Mouse (Mus musculus): ENCODE measurements around the gene Rpl9-ps6. TPM values are rescaled to one million over a fixed set of nuclear protein-coding genes. Genes with fewer than 3 reads are reported as not detected.
A peak's percentile ranks its signal among the peaks of the same experiment; 100 is the strongest.

Rpl9-ps6 gene
- total RNA-seq (2014; fragmentation: Nextera tagmentation) (146 and 204 TPM in 2 replicates), total RNA-seq (2017) (105 and 159 TPM in 2 replicates)

GRCm38 (mm10) chr19:32466478-32466877 is at the start of gene Rpl9-ps6:
Gene Rpl9-ps6, minus strand, starts transcription at chr19:32466578.
- ATAC-seq (replicated peaks; ENCODE audit: poor library complexity, severe bottlenecking) = no peak

DNA sequence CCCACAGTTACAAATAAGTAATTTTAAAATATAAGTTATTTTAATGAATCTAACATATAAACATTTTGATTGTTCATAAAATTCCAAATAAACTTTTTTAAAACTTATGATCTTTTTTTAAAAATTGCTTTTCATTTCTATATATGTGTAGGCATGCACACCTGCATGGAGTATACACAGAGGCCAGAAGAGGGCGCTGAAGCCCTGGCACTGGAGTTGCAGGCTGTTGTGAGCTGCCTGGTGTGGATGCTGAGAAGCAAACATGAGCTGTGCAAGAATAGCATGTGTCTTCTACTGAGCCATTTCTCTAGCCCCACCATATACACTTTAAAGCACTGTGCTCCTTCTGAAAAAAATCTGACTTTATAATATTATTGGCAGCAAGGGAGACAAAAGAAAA is 46.1 kb upstream of the Rpl9-ps6 start:
- peak; percentile 40; the same call in 1 of the 2 replicates for ATAC-seq (replicated peaks; ENCODE audit: poor library complexity, severe bottlenecking)

DNA sequence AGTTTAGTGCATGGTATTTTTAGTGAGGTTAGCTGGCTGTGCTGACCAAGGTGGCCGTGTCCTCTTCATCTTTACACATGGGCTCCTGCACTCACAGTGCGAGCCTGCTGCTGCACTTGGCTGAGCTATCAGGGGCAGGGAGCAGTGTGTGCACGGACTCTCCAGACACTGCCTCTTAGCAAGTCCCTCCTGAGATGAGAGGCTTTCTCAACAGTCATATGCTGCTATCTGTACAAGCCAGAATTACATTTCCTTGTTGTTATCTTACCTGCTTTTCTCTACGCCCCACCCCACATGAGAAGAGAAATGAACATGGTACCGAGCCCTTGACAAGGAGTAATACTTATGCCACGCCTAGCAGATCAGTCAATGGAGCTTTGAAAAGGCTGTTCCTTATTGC is 44.6 kb upstream of the Rpl9-ps6 start:
- ATAC-seq (replicated peaks; ENCODE audit: poor library complexity, severe bottlenecking) = no peak

DNA sequence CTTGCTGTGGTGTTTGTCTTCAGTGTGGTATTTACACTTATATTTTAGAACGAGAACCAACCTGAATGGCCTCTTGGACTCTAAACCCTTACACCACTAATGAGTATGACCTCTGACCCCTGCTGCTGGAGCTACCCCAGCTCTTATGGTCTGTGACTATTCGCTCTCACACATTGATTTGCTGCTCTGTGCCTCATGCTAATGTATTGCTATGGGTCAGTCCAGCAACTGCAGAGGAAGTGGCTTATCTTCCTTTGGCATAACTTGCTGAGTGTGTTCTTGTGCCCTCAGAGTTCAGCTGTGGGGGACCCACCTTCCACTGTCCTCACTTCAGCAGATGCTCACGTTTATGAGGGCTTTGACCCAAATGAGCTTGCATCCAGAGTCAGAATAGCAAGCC is 43.9 kb upstream of the Rpl9-ps6 start:
- no peak for ATAC-seq (replicated peaks; ENCODE audit: poor library complexity, severe bottlenecking)

DNA sequence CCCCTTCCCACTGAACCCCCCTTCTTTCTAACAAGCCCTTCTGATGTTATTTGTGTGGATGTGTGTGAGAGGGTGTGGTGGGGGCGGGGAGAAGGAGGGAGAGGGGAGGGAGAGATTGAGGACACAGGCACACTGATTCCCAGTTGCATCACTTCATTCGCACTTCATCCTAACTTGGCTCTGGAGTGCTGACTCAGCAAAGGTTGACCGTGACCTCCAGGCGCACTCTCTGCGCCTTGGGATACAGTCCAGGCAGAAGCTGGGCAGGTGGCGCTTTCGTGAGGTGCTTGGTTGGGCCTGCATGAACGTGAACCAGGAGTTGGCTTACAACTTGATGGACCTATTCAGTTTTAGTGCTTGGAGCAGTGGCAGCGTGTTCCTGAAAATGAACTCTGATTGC is 41.1 kb upstream of the Rpl9-ps6 start:
- no peak for ATAC-seq (replicated peaks; ENCODE audit: poor library complexity, severe bottlenecking)

- no peak for ATAC-seq (replicated peaks; ENCODE audit: poor library complexity, severe bottlenecking)
Measured at GRCm38 (mm10) chr19:32507100-32507499, 40.7 kb upstream of the Rpl9-ps6 start.

GRCm38 (mm10) chr19:32506514-32506913 is 40.1 kb upstream of the Rpl9-ps6 start:
- ATAC-seq (replicated peaks; ENCODE audit: poor library complexity, severe bottlenecking) = peak; percentile 58; the same call in 1 of the 2 replicates

- ATAC-seq (replicated peaks; ENCODE audit: poor library complexity, severe bottlenecking) = no peak
Measured at GRCm38 (mm10) chr19:32506081-32506480, 39.7 kb upstream of the Rpl9-ps6 start.

DNA sequence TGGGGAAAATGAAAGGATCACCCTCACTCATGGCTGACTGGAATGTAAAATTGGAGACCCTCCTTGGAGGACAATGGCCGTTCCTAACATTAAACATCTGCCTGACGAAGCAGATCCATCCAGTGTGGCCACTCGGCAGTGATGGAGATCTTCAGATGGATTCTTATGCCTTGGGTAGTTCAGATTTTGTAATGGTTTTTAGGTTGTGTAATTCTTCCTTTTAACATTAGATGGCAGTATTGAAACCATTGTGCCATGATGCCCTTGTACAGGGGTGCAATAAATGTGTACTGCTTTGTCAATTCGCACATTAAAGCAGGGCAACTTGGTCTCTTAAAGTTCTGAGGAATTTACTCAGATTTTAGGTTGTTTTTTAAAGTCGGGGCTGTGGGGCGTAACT is 35.0 kb upstream of the Rpl9-ps6 start:
- ATAC-seq (replicated peaks; ENCODE audit: poor library complexity, severe bottlenecking) = peak; percentile 48; the same call in 1 of the 2 replicates

- no peak for ATAC-seq (replicated peaks; ENCODE audit: poor library complexity, severe bottlenecking)
Measured at GRCm38 (mm10) chr19:32498002-32498401, 31.6 kb upstream of the Rpl9-ps6 start.

- no peak for ATAC-seq (replicated peaks; ENCODE audit: poor library complexity, severe bottlenecking)
Measured at GRCm38 (mm10) chr19:32497411-32497810, 31.0 kb upstream of the Rpl9-ps6 start.

DNA sequence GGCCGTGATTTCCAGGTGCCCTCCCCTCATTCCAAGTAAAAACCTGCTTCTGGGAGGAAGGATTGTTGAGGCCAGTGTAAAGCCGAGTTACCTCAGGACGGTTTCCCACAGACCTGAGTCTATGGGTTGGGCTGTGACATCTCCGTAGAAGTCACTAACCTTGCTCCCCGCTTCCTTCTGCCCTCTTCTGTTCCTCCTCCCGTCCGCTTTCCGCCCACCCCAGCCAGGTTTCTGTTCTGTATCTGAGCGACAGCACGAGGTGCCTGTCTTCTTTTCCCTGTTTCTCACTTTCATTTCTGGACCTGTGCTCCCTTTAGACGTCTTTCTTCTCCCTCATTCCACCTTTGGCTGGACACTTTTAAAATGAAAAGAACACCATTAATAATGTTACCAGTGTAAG is 28.7 kb upstream of the Rpl9-ps6 start:
- peak; percentile 58 for ATAC-seq (replicated peaks; ENCODE audit: poor library complexity, severe bottlenecking)

DNA sequence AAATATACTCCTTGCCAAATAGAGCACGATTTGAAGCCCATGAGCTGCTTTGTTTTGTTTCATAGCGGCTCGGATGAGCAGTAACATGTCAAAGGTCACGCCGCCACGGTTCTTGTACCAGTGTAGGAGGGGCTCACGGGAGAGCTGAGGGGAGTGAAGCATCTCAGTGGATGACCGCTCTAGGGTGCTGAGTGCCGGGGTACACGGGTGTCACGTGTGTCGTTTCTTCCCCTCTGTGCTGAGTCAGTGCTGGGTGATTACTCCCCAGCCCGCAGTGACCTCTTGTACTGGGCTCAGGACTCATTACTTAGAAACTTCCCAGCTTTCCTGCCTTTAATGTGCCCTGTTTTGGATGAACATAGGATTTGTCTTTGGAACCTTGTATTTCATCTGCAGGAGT is 28.2 kb upstream of the Rpl9-ps6 start:
- ATAC-seq (replicated peaks; ENCODE audit: poor library complexity, severe bottlenecking) = no peak

GRCm38 (mm10) chr19:32493471-32493870 is 27.1 kb upstream of the Rpl9-ps6 start:
- no peak for ATAC-seq (replicated peaks; ENCODE audit: poor library complexity, severe bottlenecking)

DNA sequence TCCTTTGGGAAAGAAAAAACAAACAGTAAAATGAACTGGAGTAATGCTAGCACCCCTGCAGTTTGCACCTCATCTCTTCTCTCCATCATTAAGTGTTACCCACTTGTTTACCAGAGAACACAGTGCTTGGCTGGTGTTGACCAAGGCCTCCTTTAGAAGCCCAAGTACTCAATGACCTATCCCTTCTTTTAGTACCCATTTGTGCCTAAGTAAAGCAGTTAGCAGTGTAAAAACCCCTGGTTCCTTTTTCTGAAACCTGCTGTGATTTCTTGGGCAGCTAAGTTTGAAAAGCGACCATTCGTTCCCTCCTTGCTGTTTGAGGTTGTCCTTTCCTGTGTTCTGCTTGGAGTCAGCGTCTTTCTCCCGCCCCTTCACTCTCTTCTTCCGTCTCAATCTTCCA is 26.6 kb upstream of the Rpl9-ps6 start:
- no peak for ATAC-seq (replicated peaks; ENCODE audit: poor library complexity, severe bottlenecking)

- ATAC-seq (replicated peaks; ENCODE audit: poor library complexity, severe bottlenecking) = no peak
Measured at GRCm38 (mm10) chr19:32492339-32492738, 26.0 kb upstream of the Rpl9-ps6 start.

DNA sequence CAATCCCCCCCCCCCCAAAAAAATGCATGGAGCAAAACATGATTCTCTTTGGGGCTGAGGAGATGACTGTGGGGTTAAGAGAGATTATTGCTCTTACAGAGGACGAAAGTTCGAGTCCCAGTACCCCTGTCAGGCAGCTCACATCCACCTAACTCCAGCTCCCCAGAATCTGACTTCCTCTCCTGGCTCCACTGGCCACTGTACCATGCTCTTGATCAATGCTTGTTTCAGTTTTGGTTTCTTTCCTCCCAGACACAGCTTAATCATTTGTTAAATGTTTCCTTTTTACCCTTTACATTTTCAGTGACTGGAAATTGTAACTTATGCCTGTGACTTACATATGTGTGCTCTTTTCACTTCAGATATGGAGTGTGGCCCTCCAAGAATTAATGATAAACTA is 24.6 kb upstream of the Rpl9-ps6 start:
- ATAC-seq (replicated peaks; ENCODE audit: poor library complexity, severe bottlenecking) = peak; percentile 46

DNA sequence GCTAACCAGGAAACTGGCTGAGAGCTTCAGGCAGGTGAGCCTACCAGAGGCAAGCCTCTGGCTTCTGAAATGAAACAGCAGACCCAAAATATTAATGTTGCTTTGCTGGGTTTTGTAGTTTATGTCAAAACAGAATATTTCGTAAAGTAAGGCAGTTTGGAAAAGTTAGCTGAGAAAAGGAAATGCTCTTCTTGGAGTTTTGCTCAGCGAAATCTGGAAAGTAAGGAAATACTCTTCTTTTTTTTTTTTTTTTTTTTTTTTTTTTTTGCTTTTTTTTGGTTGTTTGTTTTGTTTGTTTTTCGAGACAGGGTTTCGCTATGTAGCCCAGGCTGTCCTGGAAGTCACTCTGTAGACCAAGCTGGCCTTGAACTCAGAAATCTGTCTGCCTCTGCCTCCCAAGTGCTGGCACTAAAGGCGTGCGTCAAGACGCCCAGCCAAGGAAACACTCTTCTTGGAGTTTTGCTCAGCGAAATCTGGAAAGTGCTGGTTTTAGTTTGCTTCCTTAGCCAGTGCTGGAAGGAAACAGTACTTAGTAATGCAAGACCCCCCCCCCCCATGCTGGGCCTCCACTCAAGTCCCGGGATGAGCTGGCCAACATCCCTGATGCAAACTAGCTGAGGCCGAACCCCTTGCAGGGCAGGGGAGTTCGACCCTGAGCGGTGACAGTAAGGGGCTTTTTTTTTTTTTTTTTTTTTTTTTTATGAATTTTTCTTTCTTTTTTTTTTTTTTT is 23.0 kb upstream of the Rpl9-ps6 start:
- no peak for ATAC-seq (replicated peaks; ENCODE audit: poor library complexity, severe bottlenecking)

DNA sequence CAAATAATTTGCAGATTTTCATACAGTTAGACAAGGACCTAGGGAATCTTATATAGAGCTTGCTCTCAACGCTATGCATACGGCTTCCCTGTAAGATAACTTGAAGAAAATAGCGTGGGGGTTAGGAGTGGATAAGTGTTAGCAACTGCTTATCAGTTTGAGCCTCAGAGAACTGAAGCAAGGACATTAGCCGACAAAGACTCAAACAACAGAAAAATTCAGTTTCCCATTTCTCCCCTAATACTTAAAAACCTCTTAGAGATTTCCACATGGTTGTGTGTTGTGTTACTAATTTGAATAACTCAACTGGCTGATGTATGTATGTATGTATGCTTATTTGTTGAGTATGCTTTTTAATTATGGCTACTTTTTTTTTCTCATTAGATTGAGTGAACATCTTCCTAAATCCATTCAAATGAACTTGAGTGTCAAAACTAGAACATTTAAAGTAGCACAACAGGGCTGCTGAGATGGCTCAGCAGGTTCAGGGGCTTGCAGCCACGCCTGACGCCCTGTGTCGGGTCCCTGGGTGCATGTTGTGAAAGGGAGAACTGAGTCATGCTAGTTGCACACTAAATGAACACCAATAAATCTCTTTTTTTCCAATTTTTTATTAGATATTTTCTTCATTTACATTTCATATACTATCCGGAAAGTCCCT is 21.3 kb upstream of the Rpl9-ps6 start:
- ATAC-seq (replicated peaks; ENCODE audit: poor library complexity, severe bottlenecking) = no peak

- peak; percentile 64 for ATAC-seq (replicated peaks; ENCODE audit: poor library complexity, severe bottlenecking)
Measured at GRCm38 (mm10) chr19:32486106-32486724, 19.8 kb upstream of the Rpl9-ps6 start.

DNA sequence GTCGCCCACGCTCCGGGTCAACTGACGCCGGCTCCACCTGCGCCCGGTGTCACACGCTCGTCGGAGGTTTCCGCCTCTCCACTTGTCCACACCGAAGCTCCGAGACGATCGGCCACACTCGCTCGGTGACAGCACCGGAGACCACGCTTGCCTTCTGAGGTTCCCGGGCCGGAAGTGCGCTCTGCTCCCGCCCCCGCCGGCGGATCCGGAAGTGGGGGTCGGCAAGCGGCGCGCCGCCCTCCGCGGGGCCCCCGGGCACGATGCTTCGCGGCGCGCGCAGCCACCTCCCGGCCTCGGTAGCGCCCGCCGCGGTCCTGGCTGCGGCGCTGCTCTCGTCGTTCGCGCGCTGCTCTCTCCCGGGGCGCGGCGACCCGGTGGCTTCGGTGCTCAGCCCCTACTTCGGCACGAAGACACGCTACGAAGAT is 19.3 kb upstream of the Rpl9-ps6 start, which contains the start of gene Minpp1:
Gene Minpp1, plus strand, starts transcription at position 89 of the 425 bp plus-strand sequence.
- peak; percentile 92 for ATAC-seq (replicated peaks; ENCODE audit: poor library complexity, severe bottlenecking)

All from granulocyte monocyte progenitor cell, adult 5-6 weeks (primary cell).